Mouse (Mus musculus) kidney, adult 2 months (tissue): Measurements from ENCODE around the gene Prkd2.
A peak's percentile ranks its signal among the peaks of the same experiment; 100 is the strongest.

ENCODE experiments used
- CTCF ChIP-seq: fragments of 200-500 bp; conservative IDR thresholded peaks from 2 replicates; pipeline ENCODE4 v1.5.1; 2011; ENCODE audit warnings: low read depth, mild to moderate bottlenecking, control low read depth, low read length, moderate library complexity, mixed read lengths; ENCODE audit not compliant: insufficient read depth, insufficient read length
- POLR2A ChIP-seq: fragments of 200-500 bp; IDR thresholded peaks from one replicate; pipeline ENCODE4 v1.6.1; 2011; ENCODE audit warnings: low read depth, low read length, control low read depth

GRCm38 (mm10) chr7:16891641-16892351 lies 49.1 kb downstream of the Prkd2 start, which contains the start of gene Gng8:
- TF ChIP-seq POLR2A, result no peak
- TF ChIP-seq CTCF, result peak; percentile 88
